Mouse (Mus musculus): Measurements from ENCODE around the gene Aff3.
A peak's percentile ranks its signal among the peaks of the same experiment; 100 is the strongest.

Gene Aff3

DNA sequence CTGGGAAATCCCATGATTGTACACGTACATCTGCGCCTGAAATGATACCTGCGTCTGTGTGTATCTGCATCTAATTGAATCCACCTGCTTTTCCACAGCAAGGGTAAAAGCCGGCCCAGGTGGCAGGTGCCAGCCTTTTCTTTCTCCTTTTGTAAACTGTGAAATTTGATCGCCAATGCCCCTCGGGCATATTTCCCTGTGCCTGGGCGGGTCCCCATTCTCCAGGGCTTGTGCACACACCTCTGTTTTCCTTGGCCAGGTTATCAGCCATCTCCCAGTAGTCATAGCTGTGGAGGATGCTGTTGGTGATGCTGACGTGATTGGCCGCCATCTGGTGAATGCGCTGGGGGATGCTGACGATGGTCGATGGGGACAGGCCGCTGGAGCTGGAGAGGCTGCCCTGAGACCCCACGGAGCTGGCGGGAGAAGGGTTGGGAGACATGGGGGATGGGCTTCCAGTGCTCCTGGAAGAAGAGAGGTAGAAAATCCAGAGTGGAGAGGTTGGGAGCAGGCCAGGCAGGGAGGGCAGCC lies 483.7 kb downstream of the Aff3 start:
- DNase-seq (ENCODE audit: low spot score in 2 of 2) = no peak

DNA sequence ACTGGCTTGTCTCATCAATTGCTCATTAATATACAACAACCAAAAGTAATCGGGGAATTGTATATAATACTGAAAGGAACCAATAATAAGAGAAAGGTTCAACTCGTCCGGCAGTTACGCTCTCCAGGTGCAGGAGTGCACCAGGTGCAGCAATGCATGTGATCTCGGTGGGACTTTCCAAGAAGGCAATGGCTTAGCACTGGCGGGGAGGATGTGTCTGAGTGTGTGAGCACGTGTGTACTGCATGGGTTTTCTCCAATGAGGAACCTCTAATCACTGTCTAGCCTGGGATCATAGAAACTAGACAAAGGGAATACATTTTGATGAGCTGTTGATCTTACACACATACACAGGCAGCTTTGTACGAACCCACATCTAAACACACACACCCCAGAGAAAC lies 485.8 kb downstream of the Aff3 start:
- DNase-seq (ENCODE audit: low spot score in 2 of 2) = no peak

DNA sequence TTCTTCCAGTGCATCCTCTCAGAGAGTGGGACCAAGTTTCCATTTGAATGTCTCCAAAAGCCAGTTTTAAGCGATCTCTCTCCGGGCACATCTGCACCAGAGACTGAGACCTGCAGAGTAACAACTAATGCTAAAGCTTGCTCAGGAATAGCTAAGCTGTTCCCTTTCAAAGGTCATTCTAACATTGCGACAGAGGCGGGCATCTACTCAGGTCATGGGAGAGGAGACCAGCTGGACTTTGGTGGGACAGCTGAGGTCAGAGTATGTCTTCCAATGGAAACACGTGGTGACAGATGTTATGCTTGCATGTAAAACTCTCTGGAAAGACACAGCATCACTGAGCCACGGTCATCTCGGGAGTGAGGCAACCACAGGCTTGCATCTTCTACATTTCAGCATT lies 488.7 kb downstream of the Aff3 start:
- no peak for DNase-seq (ENCODE audit: low spot score in 2 of 2)

DNA sequence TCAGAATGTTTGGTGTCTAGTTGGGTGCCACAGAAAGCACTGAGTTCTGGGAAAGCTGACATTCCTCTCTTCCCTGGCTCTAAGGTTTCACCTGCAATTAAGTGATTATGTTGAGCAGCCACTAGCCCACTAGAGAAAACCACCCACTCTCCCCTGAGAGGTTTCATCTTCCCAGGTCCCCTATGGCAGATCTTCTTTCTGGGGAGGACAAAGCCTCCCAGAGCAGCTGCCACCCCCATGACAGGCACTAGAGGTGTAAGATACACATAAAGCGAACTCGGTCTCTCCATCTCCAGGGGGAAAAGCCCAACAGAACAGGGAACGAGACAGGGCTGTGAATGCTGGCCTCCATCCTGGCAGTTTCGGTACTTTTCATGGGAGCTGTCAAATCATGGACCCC lies 492.9 kb downstream of the Aff3 start:
- no peak for DNase-seq (ENCODE audit: low spot score in 2 of 2)

DNA sequence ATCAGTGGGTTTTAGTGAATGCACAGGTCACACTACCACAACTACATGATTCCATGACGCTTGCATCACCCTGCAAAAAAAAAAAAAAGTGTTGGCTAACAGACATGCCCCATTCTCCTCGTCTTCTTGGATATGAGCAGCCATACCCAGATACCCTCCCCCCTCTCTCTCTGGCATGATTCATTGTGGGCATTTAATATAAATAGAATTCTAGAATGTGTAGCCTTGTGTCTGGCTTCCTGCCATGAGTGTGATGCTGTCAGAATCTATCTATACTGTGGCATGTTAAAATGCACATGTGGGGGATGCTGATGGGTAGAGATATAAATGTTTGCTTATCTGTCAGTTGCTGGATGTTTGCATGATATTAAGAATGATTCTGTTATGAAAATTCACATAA lies 499.1 kb downstream of the Aff3 start:
- no peak for DNase-seq (ENCODE audit: low spot score in 2 of 2)

DNA sequence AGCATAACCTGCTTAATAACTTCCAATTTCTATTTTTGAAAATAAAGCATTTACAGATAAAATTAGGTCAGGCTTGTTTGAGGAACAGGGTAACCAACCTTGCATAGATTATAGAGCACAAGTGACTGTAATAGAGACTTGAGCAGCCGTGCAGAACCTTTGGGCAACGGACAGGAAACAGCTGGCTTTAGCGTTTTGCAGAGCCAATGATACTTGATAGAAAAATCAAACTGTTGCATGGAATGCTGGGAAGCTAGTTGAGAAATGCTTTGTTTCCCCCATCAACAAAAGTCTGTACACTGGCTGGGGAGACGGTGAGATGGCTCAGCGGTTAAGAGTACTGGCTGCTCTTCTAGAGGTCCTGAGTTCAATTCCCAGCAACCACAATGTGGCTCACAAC lies 514.7 kb downstream of the Aff3 start:
- DNase-seq (ENCODE audit: low spot score in 2 of 2) = no peak

DNA sequence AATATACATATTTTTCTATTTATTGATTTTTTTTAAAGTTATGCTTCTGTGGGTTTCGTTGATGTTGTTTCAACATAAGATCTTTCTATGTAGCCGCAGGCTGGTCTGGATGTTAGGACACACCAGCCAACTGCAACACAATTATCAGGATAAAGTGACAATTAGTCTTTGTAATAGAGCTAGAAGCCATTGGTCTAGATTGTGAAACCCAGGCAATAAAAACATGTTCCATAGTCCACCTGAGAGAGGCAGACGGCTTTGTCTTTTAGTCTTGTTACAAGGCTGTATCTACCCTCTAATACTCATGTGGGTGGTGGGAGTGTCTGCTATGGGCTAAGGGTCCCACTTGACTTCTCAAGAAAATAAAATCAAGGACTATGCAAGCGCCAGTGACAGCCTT lies 518.7 kb downstream of the Aff3 start:
- DNase-seq (ENCODE audit: low spot score in 2 of 2) = no peak

DNA sequence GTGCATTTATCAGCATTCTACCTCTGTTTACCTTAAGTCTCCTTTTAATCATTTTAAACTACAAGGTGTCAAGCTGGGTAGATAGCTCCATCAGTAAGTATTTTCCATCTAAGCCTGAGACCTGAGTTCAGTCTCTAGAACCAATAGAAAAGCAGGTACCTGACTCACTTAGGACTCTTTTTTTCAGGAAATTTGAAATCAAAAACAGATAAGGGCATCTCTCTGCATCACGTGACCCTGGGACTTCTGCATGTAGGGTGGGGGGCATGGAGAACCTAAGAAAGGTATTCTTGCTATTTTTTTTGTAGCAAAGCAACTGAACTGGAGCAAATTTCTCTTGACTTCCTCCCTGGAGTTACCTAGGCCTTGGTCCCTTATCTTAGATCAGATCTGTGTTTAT lies 523.4 kb downstream of the Aff3 start:
- no peak for DNase-seq (ENCODE audit: low spot score in 2 of 2)

DNA sequence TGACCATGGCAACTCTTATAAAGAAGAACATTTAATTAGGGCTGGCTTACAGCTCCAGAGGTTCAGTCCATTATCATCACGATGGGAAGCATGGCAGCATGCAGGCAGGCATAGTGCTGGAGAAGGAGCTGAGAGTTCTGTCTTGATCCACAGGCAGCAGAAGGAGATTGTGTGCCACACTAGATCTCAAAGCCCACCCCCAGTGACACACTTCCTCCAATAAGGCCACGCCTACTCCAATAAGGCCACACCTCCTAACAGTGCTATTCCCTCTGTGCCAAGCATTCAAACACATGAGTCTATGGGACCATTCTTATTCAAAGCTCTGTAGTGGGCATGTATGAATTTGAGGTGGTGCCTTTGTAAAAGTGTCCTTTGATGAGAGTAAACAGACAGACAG lies 523.8 kb downstream of the Aff3 start:
- DNase-seq (ENCODE audit: low spot score in 2 of 2) = no peak

DNA sequence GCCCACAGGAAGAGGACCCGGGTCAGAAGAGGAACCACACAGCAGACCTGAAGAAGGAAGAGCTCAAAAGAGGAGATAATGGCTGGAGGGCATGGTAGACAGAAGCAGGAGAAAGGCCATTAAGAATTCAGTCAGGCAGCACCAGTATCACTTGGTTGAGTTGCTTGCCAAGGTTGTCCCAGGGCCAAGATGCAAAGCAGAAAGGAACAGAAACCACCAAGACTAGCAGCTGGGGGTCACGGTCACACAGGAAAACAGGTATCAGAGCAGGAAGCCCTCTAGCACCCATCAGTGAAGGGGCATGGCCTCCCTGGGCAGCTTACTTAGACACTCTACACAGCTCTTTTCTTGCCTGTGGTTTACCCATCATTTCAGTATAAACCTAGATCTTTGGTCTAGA lies 525.4 kb downstream of the Aff3 start:
- DNase-seq (ENCODE audit: low spot score in 2 of 2) = no peak

DNA sequence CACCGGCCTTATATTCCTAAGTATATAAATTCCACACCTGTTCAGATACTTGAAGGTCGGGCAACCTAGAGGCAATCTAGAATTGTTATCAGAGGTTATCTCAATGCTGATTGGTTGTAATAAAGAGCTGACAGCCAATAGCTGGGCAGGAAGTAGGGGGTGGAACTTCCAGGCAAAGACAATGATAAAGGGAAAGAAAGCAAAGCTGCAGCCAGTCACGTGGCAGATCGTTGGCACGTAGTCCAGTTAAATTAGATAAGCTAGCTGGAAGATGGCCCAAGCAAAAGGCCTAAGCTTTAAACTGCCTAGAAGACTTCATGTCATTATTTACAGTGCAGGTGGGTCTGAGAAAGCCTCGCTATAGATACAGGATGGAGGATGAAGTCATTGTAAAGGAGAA lies 531.8 kb downstream of the Aff3 start:
- peak; percentile 14 to 24 for DNase-seq (ENCODE audit: low spot score in 2 of 2)

DNA sequence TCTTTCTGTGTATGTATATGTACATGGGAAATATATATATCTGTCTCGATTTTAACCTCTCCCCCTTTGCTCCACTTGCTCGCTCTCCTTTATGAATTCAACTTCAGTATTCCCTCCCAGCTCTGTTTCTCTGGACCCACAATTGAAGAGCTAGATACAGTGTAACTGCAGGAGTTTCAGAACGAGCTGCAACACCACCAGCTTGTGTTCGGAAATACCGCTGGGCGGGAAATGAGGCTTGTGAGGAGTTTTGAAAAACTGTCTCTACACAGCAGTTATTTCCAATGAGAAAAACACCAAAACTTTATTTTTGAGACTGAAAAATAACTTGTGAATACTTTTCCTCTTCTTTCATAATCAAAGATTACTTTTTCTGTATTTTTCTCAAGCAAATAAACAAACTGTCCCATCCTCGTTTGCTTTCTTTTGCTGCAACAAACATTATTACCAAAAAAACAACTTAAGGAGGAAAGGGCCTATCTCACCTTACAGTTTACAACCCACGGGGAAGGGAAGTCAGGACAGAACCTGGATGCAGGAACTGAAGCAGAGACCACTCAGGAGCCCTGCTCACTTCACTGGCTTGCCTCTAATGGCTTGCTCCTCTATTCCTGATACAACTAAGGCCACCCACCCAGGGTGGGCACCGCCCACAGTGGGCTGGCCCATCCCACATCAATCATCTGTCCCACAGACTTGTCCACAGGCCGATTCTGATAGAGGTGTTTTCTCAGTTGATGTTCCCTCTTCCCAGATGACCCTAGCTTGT lies 533.9 kb downstream of the Aff3 start:
- no peak for DNase-seq (ENCODE audit: low spot score in 2 of 2)

DNA sequence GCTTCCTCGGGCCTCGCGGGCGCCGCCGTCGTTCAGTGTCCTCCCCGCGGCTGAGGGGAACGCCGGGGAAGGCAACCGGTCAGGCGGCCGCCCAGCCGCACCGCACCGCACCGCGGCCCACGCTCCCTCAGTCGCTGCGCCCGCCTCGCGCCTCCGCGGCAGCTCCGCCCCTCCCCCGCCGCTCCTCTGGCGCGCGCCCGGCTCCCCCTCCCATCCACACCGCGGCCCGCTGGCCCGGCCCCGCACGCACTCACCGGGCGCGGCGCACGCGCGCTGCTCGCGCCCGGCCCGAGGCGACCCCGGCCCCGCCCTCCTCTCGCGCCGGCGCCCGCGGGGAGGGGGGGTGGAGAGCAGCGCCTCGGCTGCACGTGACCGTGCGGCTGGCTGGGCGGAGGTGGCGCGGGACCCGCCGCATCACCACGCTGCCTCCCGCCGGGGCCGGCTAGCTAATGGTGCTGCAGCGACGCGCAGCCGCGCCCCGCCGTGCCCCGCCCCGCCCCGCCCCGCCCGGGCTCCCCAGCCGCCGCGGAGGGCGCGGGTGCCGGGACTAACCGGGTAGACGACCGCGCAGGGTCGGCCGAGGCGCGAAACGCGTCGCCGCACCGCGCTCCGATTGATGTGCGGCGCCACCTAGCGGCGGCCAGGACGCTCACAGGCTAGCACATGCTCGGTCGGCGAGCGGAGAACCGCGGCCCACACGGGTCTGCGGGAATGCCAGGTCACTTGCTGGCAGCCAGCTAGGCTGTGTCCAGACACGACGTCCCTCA lies 535.1 kb downstream of the Aff3 start, which contains the start of gene Rev1:
TSS of gene Rev1 (minus strand) at position 301 of the 767 bp plus-strand sequence.
- DNase-seq (ENCODE audit: low spot score in 2 of 2) = peak; percentile 95

DNA sequence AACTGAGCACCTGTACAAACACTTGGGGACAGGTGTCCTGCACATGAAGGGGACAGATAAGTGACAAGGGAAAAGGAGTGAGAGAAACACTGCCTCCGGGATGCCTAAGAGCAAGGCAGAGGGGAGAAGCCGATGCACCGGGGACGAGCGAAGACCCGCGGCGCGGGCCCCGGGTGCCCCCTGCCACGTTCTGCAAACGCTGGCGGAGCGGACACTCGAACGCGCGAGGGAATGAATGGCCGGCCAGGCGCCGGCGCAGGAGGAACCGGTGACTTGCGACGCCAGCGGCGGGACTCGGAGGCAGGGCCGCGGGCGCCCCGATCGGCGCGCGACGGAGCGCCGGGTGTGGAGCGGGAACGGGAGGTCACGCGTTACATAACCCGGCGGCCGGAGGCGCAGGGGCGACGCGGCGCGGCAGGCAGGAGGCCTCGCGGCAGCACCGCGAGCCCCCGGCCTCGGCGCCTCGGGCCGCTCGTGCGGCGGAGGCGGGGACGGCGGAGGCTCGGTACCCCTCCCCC lies 535.8 kb downstream of the Aff3 start:
- DNase-seq (ENCODE audit: low spot score in 2 of 2) = peak in 1 of 2 experiments; percentile 51
